Mouse (Mus musculus) bone marrow, adult 2 months (tissue): ENCODE data around the gene Zdhhc7.

Experiments
- CTCF ChIP-seq: fragments of 200-500 bp; IDR thresholded peaks from 2 replicates; pipeline ENCODE4 v1.5.1; 2011; ENCODE audit warnings: low read length, control low read depth; ENCODE audit not compliant: control insufficient read depth, insufficient read depth
- POLR2A ChIP-seq: fragments of 200-500 bp; IDR thresholded peaks from 2 replicates; pipeline ENCODE4 v1.6.1; 2011; ENCODE audit warnings: low read depth, mild to moderate bottlenecking, control low read depth, low read length, borderline replicate concordance; ENCODE audit not compliant: control insufficient read depth

DNA sequence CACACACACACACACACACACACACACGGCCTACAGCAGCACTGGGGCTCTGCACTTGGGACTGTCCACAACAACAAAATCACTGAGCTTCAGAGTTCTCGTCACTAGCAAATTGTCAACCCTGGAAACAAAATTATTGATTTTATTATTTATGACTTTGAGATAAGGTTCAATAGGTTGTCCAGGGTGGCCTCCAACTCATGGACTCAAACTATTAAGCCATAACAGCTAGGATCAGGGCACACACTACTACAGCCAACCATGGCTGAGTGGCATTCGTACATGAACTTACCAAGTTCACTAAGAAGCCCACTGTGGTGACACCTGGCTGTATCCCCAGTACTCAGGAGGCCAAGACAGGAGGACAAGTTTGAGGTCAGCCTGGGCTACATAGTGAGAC, 8.2 kb downstream of the Zdhhc7 start:
- no peak for TF ChIP-seq POLR2A
- no peak for TF ChIP-seq CTCF
